ENCODE assay signal across 17 mouse cellular contexts in genomic region chr6:99007542-99007941, GRCm38 (mm10).
A peak's percentile ranks its signal among the peaks of the same experiment; 100 is the strongest.
DNase-seq lines count a peak whose midpoint lies in the region; ATAC-seq and TF ChIP-seq lines count a peak whose summit lies in the region.
"Had no signal": no experiment of that assay in that cellular context is flagged by ENCODE, and none has a peak within 500 bp of the region (broad histone marks: within the 10 kb centered on the region; RNA-seq: fewer than 3 reads in every experiment).

No protein-coding gene starts in this region.

- no peak for DNase-seq in gastrocnemius, adult 2 months
- no peak for DNase-seq in gastrocnemius, postnatal 36 days
- DNase-seq in spleen, postnatal 36 days (ENCODE audit: low spot score in 2 of 2) = peak; percentile 75 to 77
- DNase-seq in spleen, postnatal 14 days (ENCODE audit: low spot score in 2 of 2) = no peak
- no peak for DNase-seq in ovary, postnatal 14 days (ENCODE audit: low spot score)
- no peak for DNase-seq in adrenal gland, adult 8-10 months
- DNase-seq in kidney, adult 11 months = no peak
- DNase-seq: adrenal gland, postnatal 14 days; cerebellum, postnatal 10 days; gastrocnemius, postnatal 10 days; thymus, adult 2 months had no signal

- no peak for TF ChIP-seq CTCF in gastrocnemius, adult 2 months (IDR thresholded peaks at IDR 0.05)

- ATAC-seq in megakaryocyte, adult 5-6 weeks (ENCODE audit: poor library complexity, severe bottlenecking) = peak; percentile 90
- ATAC-seq: inflammation-experienced regulatory T-cells, adult 6 months; midbrain, embryonic 13.5 days had no signal

- H3K4me3 ChIP-seq in gastrocnemius, adult 2 months = no peak overlapping the region
- H3K4me3 ChIP-seq: erythroblast, embryonic 14.5 days; heart, embryonic 13.5 days; kidney, embryonic 15.5 days; midbrain, embryonic 13.5 days had no signal

- H3K27ac ChIP-seq in gastrocnemius, adult 2 months = peak overlapping the region; percentile 13; the same call in 1 of the 2 replicates
- H3K27ac ChIP-seq: heart, embryonic 13.5 days; kidney, embryonic 15.5 days; midbrain, embryonic 13.5 days had no signal

- intact Hi-C loops in gastrocnemius, adult 2 months (cut with DNase I) = no loop called here
- intact Hi-C loops in gastrocnemius, postnatal 36 days (cut with DNase I) = no loop called here

Comparison
In these comparisons a context has a peak if more than half of its experiments do, and no peak if none do; other contexts are left out.
1. DNase-seq: peak in spleen, postnatal 36 days (2 of 2); none in gastrocnemius, adult 2 months (single experiment), gastrocnemius, postnatal 36 days (0 of 2), spleen, postnatal 14 days (0 of 2), ovary, postnatal 14 days (single experiment), adrenal gland, adult 8-10 months (single experiment) and kidney, adult 11 months (single experiment).